Mouse (Mus musculus): ENCODE measurements around the gene Zfp292.
"Not testable (repeated sequence)": the region's sequence is repeated elsewhere in the genome, so short reads cannot be mapped to it uniquely, and the experiment has no call there.

The Zfp292 gene

DNA sequence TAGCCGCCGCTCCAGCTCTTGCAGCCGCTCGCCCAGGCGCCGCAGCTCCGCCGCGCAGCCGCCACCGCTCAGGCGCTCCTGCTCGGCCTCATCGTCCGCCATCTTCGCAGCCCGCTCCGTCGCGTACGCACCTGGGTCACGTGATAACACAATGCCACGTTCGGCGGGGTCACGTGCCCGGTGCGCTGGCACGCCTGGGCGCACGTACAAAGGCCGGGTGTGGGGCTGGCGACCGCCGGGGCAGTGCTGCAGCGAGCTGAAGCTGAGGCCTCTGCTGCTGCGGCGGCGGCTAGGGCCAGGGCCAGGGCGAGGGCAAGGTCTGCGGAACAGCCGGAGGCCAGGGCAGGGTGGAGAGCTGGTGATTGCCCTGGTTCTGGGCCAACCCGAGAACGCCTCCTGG, at the start of gene Zfp292:
Zfp292 (minus strand) TSS at position 143 of the 400 bp plus-strand sequence.
- peak; percentile 89 for DNase-seq

DNA sequence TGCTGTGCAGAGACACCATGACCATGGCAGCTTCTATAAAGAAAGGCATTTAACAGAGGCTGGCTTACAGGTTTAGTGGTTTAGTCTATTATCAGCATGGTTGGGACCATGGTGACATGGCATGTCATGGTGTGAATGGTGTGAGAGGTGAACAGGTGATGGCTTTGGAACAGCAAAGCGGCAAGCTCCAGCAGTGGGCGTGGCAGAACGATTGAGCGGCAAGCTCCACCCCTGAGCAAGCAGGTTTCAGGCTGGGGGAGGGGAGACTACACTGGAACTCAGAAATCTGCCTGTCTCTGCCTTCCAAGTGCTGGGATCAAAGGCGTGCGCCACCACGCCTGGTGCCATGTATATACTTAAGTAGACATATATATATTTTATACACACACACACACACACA, 45.6 kb upstream of the Zfp292 start:
- DNase-seq: not testable (repeated sequence)

DNA sequence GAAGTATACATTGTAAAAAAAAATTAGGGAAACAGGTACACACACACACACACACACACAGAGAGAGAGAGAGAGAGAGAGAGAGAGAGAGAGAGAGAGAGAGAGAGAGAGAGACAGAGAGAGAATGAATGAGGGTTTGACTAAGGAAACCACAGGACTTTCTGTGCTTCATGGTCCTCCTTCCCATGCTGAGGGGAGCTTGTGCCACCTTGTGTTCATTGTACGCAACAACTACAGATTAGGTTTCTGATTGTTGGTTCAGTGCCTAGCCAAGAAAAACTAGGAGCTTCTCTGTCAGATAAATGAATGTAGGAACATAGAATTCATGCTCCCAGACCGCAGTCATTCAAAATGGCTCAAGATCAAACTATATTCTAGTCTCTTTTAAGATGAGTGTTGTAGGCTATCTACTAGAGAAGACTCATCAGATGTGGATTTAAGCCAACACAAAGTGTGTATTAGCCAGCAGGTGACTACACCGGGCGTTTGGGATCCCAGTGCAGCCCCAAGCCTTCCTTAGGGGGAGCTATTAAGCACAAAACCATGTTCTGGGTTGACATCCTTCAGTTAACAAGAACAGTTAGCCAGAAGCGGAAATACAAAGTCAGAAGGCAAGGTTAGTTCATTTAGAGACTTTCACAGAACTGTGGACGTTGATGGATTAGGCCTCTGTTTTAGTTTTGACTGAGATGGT, 39.6 kb upstream of the Zfp292 start:
- peak in 1 of 2 experiments; percentile 32 for DNase-seq

DNA sequence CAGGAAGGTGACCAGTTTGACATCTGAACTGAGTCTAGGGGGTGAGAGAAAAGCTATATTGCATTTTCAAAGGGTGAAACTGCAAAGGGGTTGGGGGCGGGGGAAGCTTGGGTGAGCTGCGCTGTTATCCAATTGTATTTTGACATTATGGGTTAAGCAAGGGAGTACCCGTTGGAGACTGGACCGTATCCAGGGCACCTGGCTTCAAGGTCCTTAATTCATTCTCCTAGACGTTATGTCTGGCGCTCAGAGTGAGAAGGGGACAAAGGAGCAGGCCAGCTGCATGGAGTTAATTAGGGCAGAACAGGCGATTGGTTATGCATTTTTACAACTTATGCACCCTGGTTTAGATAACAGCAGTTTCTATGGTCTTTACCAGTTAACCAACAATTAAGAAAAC, 34.6 kb upstream of the Zfp292 start:
- DNase-seq: no peak

DNA sequence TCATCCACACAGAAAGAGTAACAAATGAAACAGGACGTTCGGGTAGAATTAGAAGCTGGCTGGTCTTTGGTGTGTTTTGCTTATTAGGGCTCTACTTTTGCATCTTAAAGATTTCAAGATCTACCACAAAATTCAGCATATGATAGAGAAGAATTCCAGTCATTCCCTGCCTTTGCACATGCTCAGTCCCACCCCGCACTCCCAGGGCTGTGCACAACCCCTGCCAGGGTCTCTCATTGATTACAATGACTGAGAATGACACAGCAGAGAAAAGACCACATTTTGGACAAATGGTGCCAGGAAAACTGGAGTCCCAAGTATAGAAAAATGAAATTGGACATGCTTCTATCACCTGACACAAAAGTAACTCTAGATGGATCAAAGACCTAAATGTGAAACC, 29.4 kb upstream of the Zfp292 start:
- no peak for DNase-seq

DNA sequence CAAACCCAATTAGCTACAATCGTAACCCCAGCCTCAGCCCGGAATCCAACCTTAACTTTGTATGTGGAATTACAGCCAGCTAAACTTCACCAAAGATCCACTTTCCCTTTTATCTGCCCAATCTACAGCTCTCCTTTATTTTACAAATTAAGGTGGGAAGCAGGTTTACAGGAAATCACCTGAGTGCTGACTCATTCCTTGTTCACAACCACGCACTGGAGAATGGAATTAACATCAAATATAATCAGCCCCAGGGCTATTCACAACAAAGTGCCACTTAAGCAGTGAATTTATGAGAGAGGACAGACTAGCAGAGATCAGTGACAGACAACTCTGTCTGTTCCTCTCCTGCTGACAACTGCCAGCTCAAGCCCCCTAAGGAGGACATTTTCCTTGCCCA, 28.6 kb upstream of the Zfp292 start:
- DNase-seq: no peak

DNA sequence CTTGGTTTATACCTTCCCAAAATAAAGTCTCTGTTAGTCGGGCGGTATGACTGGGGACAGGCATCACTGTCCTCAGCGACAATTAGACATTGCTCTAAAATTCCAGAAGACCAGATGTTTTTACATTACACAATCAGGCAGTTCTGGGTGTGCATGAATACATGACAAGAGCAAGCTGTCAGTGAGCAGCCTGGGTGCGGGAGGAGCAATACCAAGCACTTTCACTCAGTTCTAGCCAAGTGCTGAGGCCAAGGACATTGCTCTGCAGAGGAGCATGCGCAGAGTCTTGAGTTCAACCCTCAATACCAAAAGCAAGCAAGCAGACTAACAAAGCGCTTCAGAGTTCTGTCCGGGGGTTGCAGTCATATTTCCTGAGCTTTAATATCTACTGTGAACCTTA, 25.4 kb upstream of the Zfp292 start:
- DNase-seq: no peak

DNA sequence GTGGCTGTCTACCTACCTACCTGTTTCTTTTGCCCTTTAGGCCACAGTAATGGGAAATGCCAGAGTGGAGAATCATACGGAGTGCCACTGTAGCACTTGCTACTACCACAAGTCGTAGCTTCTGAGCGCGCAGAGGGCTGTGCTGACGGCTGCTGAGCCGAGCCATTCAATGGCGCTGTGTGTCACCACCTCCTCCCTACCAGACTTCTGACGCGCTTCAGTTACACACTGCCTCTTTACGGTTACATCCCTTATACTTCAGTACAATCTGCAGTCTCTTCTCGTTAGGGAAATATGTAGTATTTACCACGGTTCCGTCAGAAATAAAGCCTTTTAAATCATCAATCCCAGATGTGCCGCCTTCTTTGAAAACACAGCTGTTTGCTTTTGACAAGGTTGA, 24.3 kb upstream of the Zfp292 start:
- DNase-seq: no peak

DNA sequence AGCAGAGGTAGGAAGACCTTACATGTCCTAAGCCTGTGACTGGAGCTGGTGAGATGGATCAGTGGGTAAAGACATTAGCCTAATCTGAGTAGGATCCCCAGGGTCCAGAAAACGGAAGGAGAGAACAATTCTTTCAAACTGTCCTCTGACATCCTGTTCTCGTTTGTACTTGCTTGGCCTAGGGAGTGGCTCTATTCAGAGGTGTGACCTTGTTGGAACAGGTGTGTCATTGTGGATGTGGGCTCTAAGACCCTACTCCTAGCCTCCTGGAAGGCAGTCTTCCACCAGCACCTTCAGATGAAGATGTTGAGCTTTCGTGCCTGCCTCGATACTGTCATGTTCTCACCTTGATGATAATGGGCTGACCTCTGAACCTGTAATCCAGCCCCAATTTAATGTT, 23.4 kb upstream of the Zfp292 start:
- no peak for DNase-seq

DNA sequence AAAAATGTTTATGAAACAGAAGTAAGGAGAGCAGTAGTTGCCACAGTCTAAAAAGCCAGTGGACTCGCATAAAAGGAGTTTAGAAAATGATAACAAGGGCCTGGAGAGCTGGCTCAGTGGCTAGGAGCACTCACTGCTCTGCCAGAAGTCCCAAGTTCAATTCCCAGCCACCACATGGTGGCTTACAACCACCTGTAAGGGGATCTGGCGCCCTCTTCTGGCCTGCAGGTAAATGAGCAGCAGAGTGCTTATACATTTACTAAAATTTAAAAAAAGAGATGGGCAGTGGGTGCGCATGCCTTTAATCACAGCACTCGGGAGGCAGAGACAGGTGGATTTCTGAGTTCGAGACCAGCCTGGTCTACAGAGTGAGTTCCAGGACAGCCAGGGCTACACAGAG, 22.6 kb upstream of the Zfp292 start:
- peak in 1 of 2 experiments; percentile 41 for DNase-seq

DNA sequence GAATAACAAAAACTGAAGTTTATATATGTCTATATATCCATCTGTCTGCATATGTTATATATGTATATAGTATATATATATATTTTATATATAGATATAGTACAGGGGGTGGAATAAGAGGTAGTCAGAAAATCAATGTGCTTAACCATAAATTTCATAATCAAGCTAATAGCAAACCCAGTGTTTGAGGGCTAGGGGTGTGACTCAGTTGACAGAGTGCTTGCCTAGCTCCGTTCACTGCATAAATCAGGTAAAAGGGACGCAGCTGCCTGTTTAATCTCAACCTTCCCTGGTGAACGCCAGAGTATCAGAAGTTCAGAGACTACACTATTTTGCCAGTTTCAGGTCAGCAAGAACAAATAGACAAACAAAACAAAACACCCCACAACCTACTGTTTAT, 18.8 kb upstream of the Zfp292 start:
- DNase-seq: not testable (repeated sequence)

DNA sequence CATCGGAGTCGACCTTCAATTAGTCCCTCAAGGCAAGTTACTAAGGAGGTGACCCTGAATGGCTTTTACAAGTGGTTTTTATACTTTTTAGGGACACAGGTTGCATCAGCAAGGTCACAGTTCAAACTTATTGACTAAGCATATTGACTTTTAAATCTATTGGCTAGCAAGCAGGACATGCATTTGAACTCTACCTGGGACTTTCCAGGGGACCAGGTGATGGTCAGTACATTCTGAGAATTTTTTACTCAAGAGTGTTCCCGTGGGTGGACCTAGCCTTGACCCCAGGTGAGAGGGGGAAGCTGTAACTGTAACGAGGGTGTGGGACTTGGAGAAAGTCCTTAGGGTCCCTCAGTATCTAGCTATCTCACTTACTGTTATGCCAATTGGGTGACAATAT, 18.4 kb upstream of the Zfp292 start:
- no peak for DNase-seq

DNA sequence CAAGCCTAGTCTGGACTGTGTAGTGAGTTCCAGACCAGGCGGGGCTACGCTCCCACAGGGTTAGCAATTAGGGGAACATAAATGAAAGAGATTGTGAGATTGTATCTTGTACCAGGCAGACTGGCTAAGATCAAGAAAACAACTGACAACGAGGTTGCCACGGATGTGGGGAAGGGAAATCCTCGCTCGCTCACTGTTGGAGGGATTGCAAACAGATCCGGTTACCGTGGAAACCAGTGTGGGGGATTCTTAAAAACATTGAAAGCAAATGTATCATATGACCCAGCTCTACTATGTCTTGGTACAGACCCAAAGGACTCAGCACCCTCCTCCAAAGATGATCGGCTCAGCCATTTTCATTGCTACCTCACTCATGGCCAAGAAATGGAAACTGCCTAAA, 17.4 kb upstream of the Zfp292 start:
- DNase-seq: no peak

DNA sequence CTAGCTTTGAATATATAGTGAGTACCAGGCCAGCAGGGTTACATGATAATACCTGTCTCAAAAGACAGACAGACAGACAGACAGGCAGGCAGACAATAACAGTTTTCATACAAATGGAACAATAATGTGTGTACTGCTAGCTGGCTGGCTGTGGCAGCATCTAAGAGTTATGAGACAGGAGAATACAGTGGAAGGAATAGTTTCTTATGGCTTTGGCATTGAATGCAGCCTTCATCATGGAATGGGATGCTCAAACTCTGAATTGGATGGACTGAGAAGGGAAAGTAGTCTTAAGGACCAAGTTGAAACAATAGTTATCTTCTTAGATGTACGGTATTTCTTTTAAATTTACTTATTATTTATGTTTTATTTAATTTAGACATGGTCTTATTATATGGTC, 16.6 kb upstream of the Zfp292 start:
- DNase-seq: no peak

DNA sequence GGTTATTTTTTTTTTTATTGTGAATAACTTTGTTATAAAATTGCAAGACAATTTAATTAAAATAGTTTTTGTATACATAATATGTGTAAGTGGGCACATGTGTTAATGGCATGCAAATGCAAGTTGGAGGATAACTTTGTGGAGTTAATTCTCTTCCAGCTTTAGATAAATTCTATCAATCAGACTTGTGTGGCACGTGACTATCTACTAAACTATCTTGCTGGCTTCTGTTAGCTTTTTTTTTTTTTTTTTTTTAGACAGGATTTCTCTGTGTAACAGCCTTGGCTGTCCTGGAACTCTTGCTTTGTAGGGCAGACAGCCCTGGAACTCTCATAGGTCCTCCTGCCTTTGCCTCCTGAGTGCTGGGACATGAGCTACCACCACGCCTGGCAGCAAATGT, 15.7 kb upstream of the Zfp292 start:
- DNase-seq: no peak

DNA sequence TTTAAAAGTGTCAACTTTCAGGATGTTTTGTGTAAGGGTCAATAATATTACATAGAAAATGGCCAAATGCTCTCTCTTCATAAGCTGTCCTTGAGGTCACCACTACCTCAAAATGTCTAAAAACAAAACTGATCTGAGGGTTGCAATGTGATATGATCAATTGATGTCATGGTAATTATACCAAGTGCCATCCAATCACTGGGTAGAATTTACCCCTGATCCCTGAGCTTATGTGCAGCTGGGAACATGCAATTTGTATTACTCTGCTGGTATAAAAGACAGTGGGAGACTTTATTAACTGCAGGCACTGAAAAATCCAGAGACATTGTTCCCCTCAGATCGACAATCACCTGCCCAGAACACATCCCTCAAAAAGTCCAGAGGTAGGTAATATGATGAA, 10.7 kb upstream of the Zfp292 start, which contains the start of gene Cga:
Cga (plus strand) TSS at position 301 of the 400 bp plus-strand sequence.
- no peak for DNase-seq

DNA sequence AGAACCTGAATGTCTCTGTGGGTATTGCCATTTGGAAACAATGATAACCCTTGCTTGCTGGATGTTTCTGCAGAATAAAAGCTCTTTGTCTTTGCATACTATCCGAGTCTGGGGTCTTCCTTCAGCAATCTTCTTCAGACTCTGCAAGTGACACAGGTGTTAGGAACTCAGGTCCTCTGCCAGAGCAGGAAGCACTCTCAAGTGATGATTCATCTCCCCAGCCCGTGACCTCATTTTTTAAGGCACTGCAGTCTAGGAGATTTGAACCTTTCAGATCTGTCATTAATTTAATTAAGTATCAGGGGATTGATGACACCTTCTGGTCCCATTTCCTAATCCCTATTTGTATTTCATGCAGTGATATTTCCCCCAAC, 7.0 kb upstream of the Zfp292 start:
- no peak for DNase-seq

DNA sequence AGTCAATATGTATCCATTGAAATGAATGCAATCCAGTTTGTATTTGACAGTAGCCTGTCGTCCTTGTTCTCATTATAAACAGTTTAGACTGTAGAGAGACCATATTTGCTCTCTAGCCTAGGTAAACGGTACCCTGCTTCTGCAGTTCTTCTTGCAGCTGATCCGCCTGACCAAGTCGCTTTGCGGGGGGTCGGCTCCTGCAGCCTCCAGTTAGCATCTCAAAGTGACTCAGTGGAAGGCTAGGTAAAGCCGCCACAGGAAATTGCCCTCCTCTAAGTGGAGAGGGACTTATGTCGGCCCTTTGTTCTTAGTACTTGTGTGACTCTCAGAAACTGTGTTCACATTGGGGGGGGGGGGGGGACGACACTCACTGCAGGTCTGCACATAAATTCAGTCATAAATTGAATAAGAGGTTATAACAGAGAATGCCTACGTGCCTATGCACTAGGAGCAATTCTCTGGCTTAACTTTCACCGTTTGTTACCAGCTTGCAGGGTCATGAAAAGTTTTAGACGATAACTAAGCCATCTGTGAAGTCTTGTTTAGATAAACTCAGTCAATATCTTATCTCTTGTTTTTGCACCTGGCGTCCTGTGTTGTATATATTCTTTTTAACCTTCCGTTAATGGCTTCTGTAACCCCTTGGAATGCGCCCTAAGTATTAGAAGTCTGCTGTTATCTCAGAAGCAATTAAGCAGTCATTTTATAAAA, 6.5 kb upstream of the Zfp292 start:
- DNase-seq: no peak

DNA sequence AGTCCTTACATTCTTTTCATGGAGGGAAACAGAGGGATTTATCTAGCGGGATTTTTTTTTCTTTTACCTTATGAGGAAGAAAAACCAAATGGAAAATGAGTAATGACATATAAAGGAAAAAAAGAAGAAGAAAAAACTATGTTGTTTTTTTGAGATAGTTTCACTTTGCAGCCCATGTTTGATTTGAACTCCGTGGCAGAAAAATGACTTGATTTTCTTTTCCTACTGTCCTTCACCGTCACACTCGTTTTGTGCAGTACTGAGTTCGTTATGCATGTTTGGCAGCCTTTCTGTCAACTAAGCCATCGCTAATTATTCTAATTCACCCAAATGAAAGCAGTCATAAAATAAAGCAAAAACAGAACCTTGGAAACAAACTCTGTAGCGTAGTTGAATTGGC, 4.5 kb upstream of the Zfp292 start:
- DNase-seq: no peak

DNA sequence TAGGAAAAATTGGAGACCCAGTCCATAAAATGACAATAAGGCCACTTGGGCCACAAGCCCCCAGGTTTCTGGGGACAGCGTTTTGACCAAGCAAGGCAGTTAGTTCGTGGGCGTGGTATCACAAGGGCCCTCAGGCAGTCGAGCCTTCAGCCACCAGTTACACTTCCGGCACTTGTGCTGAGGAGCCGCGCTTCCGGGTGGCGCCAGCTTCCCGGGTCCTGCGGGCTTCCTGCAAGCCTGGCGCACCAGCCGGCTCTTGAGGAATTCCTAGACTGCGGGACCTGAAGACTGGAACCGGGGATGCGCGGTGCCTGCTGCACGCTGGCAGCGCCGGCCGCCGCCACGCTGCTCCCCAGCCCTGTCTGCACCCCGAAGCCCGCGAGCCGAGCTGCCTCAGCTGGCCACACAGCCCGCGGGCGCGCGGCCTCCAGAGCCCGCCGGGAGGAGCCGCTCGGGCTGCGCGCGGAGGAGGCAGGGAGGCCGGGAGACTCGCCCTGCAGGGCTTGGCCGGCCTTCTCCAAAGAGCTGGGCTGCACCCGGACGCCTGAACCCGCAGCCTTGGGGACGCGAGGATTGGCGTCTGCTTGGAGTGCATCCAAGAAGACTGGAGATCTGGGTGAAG, 3.8 kb upstream of the Zfp292 start:
- DNase-seq: peak; percentile 72 to 77

DNA sequence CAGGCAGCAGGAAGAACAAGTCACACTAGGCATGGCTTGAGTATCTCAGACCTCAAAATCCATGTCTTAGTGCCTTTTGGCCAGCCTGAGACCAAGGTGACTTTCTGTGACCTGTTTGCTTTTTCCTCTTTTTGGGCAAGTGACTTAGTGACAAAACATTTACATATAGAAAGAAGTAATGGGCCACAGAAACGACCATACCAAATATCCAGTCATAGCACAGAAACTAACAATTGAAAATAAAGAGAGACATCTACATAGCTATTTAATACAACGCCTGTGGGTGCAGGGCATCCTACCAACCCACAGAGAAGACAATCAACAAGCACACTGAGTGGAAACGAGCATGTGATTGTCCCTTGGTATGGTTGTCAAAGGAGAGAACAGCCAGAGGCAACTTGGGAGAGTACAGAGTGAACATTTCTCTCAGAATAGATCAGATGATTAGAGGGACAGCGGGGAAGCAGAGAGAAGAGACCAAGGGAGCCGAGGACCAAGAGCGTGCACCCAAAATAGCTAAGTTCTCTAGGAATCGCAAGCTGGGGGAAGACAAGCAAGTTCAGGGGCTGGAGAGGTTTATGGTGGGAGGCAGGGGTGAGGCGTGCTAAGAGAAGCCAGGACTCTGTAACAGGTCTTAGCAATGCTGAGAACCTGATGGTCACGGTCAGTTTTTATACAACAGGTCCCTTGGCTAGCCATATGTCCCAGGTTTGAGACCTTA, 3.0 kb upstream of the Zfp292 start:
- DNase-seq: no peak

DNA sequence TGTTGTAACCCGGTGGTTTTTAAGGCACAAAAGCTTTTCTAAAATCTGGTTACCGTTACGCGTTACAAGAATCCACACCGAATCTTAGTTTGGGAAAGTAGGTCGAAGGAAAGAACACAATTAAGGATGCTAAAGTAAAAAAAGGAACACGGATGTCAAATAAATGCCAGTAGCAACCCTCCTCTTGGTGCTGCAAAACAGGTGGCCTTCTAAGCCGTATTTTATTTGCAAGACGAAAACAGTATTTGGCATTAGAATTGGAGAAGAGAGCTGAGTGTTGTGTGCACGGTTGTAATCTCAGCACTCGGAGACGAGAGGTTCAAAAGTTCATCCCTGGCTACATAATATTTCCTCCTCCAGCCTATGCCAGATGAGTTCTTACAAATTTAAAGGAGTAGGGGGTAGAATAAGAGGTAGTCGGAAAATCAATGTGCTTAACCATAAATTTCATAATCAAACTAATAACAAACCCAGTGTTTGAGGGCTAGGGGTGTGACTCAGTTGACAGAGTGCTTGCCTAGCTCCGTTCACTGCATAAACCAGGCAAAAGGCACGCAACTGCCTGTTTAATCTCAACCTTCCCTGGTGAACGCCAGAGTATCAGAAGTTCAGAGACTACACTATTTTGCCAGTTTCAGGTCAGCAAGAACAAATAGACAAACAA, 738 bp upstream of the Zfp292 start:
- DNase-seq: no peak

DNA sequence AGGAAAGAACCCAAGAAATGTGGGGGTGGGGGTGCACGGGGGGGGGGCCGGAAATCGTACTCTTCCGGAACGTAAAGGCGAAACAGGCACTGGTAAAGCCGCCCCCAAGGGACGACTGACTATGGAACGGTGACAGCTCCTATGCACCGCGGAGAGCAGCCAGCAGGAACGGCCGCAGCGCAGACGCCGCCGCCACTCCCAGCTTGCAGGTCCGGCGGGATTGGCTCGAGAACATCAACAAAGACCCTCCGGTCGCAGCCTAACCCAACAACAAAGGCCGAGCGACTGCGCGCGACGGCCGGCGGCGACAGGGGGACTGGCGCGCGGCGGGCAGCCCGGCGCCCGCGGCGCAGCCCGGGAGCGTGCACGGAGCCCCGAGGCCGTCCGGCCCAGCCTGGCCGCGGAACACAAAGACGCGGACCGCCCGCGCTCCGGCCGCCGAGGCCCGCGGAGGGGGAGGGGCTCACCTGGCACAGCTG, 430 bp downstream of the Zfp292 start:
- DNase-seq: peak; percentile 57 to 62
